Mouse (Mus musculus): Measurements from ENCODE around the gene Olfr912. TPM values are rescaled to one million over a fixed set of nuclear protein-coding genes. Genes with fewer than 3 reads are reported as not detected.

Gene Olfr912
- polyA plus RNA-seq (2012; rRNA removed) = not detected in 2 replicates

GRCm38 (mm10) chr9:38579878-38580277, at the start of gene Olfr912:
Gene Olfr912, plus strand, starts transcription at chr9:38580178.

GRCm38 (mm10) chr9:38537549-38537948, 42.4 kb upstream of the Olfr912 start, which contains the start of gene Olfr910:
Gene Olfr910, plus strand, starts transcription at chr9:38537849.

GRCm38 (mm10) chr9:38592459-38592858, 12.5 kb downstream of the Olfr912 start, which contains the start of gene Olfr913:
Gene Olfr913, plus strand, starts transcription at chr9:38592759.

GRCm38 (mm10) chr9:38604802-38605201, 24.8 kb downstream of the Olfr912 start, which contains the start of gene Olfr914:
Gene Olfr914, plus strand, starts transcription at chr9:38605102.

Other genes starting within 250 kb of the Olfr912 start
- gene Olfr898, start 231.8 kb upstream of the Olfr912 start, polyA plus RNA-seq (2012; rRNA removed) = not detected in 2 replicates
- not detected in 2 replicates for gene Olfr250, start 213.3 kb upstream of the Olfr912 start, polyA plus RNA-seq (2012; rRNA removed)
- gene Olfr251, start 203.1 kb upstream of the Olfr912 start, polyA plus RNA-seq (2012; rRNA removed) = not detected in 2 replicates
- gene Olfr147, start 178.5 kb upstream of the Olfr912 start, polyA plus RNA-seq (2012; rRNA removed) = not detected in 2 replicates
- gene Olfr901, start 150.7 kb upstream of the Olfr912 start, polyA plus RNA-seq (2012; rRNA removed) = not detected in 2 replicates
- gene Olfr902, start 132.5 kb upstream of the Olfr912 start, polyA plus RNA-seq (2012; rRNA removed) = not detected in 2 replicates
- not detected in 2 replicates for gene Olfr904, start 117.0 kb upstream of the Olfr912 start, polyA plus RNA-seq (2012; rRNA removed)
- not detected in 2 replicates for gene Olfr905, start 109.1 kb upstream of the Olfr912 start, polyA plus RNA-seq (2012; rRNA removed)
- gene Olfr906, start 93.1 kb upstream of the Olfr912 start, polyA plus RNA-seq (2012; rRNA removed) = not detected in 2 replicates
- gene Olfr907, start 84.4 kb upstream of the Olfr912 start, polyA plus RNA-seq (2012; rRNA removed) = not detected in 2 replicates
- not detected in 2 replicates for gene Olfr911-ps1, start 58.6 kb upstream of the Olfr912 start, polyA plus RNA-seq (2012; rRNA removed)
- gene Olfr910, start 42.3 kb upstream of the Olfr912 start, polyA plus RNA-seq (2012; rRNA removed) = not detected in 2 replicates
- not detected in 2 replicates for gene Olfr913, start 12.6 kb downstream of the Olfr912 start, polyA plus RNA-seq (2012; rRNA removed)
- not detected in 2 replicates for gene Olfr914, start 24.9 kb downstream of the Olfr912 start, polyA plus RNA-seq (2012; rRNA removed)
- not detected in 2 replicates for gene Olfr916, start 79.7 kb downstream of the Olfr912 start, polyA plus RNA-seq (2012; rRNA removed)
- not detected in 2 replicates for gene Olfr917, start 85.7 kb downstream of the Olfr912 start, polyA plus RNA-seq (2012; rRNA removed)
- not detected in 2 replicates for gene Olfr918, start 94.4 kb downstream of the Olfr912 start, polyA plus RNA-seq (2012; rRNA removed)
- gene Olfr919, start 123.5 kb downstream of the Olfr912 start, polyA plus RNA-seq (2012; rRNA removed) = not detected in 2 replicates
- 15.2 and 15.4 TPM in 2 replicates for gene Vwa5a, start 138.1 kb downstream of the Olfr912 start, polyA plus RNA-seq (2012; rRNA removed)
- 0.16 and 0.20 TPM in 2 replicates for gene Olfr920, start 172.1 kb downstream of the Olfr912 start, polyA plus RNA-seq (2012; rRNA removed)
- gene Olfr921, start 192.9 kb downstream of the Olfr912 start, polyA plus RNA-seq (2012; rRNA removed) = not detected in 2 replicates
- gene Olfr922, start 234.4 kb downstream of the Olfr912 start, polyA plus RNA-seq (2012; rRNA removed) = not detected in 2 replicates
- not detected in 2 replicates for gene Olfr923, start 246.4 kb downstream of the Olfr912 start, polyA plus RNA-seq (2012; rRNA removed)

Measured in ovary, adult 2 months (tissue).